Mouse (Mus musculus) adipocyte (in vitro differentiated cells): ENCODE data around the gene Cnnm2.

Experiments used
- DNase-seq: peaks from one replicate; pipeline ENCODE4 v3.0.0-alpha.2; 2016; ENCODE audit warnings: low spot score

Gene Cnnm2

GRCm38 (mm10) chr19:46929044-46929587 lies 167.7 kb downstream of the Cnnm2 start:
- DNase-seq: peak; percentile 97
